Mouse (Mus musculus): ENCODE data around the gene Gm12184. TPM values are rescaled to one million over a fixed set of nuclear protein-coding genes. Genes with fewer than 3 reads are reported as not detected.
A peak's percentile ranks its signal among the peaks of the same experiment; 100 is the strongest.
"Not testable (repeated sequence)": the region's sequence is repeated elsewhere in the genome, so short reads cannot be mapped to it uniquely, and the experiment has no call there.

Gene Gm12184
- total RNA-seq, 2 experiments from 2014 or later, result 0.98 to 1.4 TPM

DNA sequence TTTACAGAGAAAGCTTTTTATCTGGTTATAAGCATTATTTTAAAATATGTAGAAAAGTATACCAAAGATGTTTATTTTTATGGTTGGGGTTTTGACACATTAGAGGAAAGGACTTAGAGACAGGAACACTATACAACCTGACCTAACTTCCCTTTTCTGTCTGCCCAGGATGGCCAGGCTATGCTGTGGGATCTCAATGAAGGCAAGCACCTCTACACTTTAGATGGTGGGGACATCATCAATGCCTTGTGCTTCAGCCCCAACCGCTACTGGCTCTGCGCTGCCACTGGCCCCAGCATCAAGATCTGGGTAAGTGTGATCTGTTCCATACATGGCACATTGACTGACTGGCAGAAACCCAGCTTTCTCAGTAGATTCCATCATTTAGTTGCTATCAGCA is 22.5 kb downstream of the Gm12184 start:
- DNase-seq (ENCODE audit: low spot score in 2 of 2), result no peak

DNA sequence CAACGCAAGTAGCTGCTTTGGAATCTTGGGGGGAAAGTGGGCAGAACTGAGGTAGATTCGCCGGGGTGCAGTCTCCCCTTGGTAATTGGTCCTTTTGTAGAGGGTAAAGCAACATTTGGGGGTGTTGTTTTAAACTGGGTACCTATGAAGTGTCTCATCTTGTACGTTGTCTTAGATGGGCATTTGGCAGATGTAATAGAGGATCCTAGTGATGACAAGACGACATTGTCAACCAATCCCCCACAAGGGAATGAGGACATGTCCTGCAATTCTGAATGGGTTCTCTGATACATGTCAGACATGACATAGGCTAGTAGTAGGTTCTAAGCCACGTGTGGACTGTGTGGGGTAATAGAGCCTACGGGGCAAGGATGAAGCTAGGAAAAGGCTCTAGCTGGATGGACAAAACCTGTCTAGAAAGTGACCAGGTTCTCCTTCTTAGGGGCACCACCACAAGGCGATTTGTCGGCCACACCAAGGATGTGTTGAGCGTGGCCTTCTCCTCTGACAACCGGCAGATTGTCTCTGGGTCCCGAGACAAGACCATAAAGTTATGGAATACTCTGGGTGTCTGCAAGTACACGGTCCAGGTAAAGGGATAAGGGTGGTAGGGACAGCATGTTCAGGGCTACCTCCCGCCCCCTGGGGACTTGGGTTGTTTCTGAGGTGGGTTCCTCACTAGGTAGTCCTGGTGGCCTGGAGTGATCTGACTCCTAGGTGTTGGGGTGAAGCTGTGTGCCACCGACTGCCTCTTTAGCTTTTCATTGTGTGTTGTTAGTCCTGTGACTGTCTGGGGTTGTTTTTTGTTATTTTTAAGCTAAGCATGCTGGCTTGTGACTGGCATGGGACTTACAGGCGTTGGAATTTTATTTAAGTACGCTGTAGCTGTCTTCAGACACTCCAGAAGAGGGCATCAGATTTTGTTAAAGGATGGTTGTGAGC is 24.4 kb downstream of the Gm12184 start:
- no peak for DNase-seq (ENCODE audit: low spot score in 2 of 2)

DNA sequence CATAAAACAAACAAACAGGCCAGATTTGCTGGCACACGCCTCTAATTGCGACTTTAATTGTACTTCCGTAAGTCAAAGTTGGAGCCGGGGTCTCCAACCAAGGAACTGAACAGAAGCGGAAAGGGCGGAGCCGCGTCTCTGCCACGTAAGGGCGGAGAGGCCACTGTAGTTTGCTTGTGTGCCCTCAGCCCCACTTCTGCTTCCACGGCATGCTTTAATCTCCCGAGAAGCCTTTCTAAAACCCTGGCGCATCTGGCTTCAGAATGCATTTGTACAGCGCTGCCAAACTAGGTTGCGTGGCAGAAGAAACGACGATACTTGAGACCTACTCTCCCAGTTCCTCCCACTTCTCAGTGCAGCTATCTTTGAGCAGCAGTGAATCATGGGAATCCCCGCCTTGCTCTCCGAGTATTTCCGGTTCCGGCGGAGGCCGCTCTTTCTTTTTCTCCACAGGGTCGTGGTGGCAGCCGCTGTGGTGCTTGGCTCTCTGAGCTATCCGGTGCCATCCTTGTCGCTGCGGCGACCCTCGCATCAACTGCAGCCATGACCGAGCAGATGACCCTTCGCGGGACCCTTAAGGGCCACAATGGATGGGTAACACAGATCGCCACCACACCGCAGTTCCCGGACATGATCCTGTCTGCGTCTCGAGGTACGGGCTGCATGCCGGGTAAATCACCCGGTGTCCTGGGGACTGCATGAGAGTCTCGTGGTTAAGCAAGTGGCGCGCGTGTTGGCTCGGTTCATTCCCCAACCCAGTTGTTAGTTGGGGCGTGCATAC is 26.3 kb downstream of the Gm12184 start, which contains the start of gene Rack1:
Gene Rack1 (plus strand): TSS at position 412 of the 781 bp plus-strand sequence.
- DNase-seq (ENCODE audit: low spot score in 2 of 2), result peak; percentile 86 to 89

DNA sequence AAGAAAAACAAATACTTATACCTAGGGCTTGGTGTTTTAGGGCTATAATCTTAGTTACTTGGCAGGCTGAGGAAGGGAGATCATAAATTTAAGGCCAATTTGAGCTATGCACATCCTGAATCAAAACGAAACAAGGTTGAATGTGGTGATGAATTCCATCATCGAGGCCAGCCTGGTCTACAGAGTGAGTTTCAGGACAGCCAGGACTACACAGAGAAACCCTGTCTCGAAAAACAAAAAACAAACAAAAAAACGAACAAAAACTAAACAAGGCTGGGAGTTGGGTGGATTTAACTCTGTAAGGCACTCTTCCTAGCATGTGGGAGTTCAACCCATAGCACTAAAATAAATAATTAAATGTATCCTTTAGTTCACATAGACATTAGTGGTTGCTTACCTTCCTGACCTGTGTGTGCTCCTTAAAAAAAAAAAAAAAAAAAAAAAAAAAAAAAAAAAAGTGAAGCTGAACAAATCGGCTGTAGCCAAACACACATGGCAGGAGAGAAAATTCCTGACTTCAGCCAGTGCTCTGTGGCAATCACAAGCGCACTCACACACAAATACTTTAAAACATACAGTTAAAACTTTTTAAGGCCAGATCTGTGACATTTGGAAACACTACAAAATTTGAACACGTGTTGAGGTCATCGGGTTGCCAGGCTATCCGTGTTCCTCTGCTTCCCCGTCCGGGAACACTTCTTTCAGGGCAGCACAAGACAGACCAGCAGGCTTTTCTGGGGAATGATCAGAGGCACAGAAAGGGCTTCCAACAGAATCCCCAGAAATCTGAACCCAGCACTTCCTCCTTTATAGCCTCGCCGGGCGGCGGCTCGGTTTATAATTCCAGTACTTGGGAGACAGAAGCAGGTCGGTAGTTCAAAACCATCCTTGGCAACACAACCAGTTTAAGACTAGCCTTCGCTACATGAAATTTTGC is 27.2 kb downstream of the Gm12184 start:
- no peak for DNase-seq (ENCODE audit: low spot score in 2 of 2)

DNA sequence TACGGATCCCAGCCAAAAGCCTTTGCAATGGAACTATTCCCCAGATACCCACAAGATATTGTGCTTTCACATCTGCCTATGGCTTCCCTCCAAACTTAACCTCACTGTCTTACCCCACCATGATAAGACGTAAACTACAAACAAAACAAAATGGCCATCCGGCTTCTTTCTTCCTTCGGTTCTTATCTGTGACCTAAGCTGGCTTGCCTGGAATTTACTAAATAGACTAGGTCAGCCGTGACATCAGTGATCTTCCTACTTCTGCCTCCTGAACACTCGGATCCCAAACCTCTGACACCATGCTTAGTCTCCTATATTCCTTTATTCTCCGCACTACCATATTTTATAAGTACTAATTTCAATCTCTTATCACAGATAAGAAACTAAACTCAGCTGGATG is 28.1 kb downstream of the Gm12184 start:
- DNase-seq (ENCODE audit: low spot score in 2 of 2), result no peak

DNA sequence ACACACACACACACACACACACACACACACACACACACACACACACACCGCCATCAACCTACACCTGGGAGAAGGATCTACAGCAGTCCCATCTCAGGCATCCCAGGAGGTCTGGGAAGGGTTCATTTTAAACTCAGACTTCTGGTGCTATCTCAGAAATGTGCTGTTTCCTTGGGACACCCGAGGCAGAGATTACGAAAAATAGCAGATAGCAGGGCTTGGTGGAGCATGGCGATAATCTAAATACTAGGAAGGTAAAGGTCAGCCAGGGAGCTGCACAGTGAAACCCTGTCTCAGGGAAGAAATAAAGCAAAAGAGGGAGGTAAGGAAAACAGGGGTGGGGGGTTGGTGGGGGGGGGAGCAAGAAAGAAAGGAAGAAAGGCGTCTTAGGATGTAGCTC is 29.2 kb downstream of the Gm12184 start:
- no peak for DNase-seq (ENCODE audit: low spot score in 2 of 2)

DNA sequence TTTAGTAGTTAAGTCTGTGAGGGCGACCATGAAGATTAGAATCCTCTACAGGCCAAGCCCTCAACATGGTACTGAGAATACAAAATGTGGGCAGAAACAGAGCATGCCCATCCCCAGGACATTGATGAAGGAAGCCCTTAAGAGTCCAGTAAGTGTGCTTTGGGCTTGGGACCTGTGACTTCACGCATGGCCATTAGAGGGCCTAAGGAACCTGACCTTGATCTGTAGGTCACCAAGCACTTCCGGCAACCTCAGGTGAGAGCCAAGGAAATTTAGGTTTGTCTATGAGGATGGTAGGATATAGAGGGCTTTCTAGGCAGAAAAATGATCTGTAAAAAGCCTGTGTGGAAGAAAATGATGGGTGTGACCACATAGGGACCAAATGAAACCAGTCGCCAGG is 30.2 kb downstream of the Gm12184 start:
- no peak for DNase-seq (ENCODE audit: low spot score in 2 of 2)

DNA sequence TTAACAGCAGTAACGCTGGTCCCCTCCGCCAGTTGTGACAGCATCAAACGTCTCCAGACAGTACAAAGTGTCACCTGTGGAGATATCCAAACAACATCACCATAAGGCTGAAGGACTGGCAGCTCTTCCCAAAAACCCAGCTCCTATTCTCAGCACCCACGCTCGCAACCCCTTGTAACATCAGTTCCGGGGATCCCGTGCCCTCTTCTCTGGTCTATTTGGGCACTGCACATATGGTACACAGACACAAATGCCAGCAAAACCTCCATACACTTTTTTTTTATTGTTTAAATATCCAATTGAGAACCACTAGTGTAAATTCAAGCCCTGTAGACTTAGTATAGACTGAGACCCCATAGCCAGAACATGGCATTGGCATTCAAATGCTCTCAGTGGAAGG is 31.2 kb downstream of the Gm12184 start:
- DNase-seq (ENCODE audit: low spot score in 2 of 2), result no peak

DNA sequence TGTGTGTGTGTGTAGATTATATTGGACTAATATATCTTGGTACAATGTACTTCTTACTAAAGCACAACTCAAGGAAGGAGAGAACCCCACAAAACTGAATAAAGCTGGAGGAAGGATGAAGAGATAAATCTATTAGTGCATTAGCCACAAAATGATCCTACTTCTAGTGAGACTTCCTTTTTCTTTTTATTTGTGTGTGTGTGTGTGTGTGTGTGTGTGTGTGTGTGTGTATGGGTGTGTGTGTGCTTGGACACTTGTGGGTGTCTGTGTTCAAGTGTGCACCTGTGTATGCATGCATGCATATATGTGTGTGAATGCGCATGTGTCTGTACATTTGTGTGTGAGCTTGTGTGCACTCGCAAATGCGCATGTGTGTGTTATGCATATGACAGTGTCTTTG is 33.3 kb downstream of the Gm12184 start:
- DNase-seq (ENCODE audit: low spot score in 2 of 2), result no peak

DNA sequence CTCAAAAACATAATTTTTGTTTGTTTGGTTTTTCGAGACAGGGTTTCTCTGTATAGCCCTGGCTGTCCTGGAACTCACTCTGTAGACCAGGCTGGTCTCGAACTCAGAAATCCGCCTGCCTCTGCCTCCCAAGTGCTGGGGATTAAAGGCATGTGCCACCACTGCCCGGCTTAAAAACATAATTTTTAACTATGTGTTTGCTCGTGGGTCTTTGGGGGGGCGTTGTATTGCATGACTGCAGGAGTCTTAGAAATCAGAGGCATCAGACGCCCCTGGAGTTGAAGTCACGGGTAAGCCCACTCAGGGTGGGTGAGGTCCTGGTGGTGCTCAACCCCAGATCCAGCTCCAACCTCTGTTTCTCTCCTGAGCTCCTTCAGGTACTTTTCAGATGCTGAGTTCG is 34.6 kb downstream of the Gm12184 start:
- not testable (repeated sequence) for DNase-seq (ENCODE audit: low spot score in 2 of 2)

DNA sequence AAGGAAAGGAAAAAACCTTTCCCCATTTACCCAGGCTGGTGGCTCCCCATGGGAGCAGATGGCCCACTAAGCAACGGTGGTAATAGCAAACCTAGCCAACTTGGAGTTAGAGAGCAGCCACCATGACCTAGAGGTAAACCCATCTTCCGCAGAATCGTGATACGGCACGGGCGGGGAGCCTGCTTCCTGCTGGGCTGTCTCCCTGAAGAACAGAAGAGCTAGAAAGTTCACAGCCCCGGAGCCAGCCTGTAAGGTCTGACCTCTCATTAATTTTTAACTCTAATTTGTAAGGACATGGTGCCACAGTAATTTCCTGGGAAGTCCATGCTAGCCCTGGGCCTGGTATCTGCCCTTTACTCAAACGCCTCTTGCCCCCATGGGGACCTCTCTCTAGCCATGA is 35.5 kb downstream of the Gm12184 start:
- no peak for DNase-seq (ENCODE audit: low spot score in 2 of 2)

DNA sequence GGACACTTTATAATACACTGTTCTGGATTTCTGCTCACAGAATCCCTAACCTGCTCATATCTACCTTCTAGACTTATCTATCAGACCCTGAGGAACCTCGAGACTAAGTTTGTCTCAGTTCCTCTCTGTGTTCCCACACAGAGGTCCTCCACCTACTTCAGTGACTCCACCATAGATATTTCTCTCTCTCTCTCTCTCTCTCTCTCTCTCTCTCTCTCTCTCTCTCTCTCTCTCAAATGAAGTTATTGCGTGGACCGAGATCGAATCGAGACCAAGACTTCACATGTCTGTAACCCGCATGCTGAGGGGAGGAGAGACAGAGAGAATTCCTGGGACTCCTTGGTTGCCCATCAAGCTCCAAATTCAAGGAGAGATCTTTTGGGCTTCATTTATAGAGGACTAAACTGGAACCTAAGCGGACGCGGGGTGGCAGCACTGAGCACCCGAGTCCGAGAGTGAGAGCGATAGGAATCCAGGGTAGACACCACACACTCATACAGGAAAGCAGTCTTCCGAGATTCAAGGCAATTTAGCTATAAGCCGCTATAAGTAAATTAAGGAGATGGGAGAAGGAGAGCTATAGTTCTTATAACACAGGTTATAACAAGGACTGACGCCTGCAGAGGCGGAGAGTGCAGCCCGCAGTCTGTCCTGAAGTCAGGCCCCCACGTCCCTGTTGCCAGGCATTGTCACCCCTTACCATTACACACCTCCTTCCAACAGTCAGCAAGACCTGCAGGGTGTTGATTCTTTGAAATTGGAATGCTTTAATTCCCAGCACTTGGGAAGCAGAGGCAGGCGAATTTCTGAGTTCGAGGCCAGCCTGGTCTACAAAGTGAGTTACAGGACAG is 36.3 kb downstream of the Gm12184 start:
- peak; percentile 86 to 92 for DNase-seq (ENCODE audit: low spot score in 2 of 2)

DNA sequence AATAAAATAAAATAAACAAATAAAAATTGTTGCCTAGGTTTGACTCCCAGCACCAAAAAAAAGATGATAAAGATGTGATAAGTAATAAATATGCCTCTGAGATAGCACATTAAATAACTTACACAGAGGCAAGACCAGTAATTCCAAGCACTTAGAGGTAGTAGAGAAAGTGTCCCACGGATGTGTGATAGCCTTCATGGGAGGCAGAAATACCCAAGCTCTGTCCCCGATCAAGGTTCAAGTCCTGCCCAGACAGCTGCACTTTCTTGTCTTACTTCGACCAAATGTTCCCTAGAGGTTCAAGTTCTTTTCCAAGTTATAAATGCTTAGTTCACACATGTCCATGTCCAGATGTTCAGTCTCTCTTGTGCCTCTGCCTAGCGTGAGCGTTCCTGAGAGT is 37.2 kb downstream of the Gm12184 start:
- DNase-seq (ENCODE audit: low spot score in 2 of 2), result no peak

DNA sequence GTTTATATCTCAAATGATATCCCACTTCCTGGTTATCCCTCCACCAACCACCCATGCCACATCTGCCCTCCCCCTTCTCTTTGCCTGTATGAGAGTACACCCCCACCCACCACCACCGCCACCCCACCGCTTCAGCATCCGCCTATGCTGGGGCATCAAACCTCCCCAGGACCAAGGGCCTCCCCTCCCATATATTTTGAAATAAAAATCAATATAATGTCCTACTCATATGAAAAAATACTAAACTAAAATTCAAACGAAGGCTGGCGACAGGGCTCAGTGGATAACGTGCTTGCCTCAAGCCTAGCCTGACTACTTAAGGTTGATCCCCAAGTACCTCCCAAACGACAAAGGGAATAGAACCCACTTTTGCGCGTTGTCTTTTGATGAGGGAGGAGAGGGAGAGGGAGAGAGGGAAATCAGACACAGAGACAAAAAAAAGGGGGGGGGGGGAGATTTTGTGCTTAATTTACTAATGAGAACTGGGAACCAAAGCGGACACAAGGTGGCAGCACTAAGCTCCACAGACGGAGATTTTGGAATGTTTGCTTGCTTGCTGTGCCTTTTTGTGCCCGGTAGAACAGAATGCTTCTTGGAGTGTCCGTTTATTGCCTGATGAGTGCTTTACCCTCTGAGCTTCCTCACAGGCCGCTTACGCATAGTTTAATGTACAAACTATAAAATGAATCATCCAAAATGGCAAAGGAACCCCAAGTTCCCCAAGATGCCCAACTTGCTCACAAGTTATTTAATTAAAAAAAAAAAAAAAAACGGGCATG is 38.0 kb downstream of the Gm12184 start:
- peak; percentile 84 to 86 for DNase-seq (ENCODE audit: low spot score in 2 of 2)

DNA sequence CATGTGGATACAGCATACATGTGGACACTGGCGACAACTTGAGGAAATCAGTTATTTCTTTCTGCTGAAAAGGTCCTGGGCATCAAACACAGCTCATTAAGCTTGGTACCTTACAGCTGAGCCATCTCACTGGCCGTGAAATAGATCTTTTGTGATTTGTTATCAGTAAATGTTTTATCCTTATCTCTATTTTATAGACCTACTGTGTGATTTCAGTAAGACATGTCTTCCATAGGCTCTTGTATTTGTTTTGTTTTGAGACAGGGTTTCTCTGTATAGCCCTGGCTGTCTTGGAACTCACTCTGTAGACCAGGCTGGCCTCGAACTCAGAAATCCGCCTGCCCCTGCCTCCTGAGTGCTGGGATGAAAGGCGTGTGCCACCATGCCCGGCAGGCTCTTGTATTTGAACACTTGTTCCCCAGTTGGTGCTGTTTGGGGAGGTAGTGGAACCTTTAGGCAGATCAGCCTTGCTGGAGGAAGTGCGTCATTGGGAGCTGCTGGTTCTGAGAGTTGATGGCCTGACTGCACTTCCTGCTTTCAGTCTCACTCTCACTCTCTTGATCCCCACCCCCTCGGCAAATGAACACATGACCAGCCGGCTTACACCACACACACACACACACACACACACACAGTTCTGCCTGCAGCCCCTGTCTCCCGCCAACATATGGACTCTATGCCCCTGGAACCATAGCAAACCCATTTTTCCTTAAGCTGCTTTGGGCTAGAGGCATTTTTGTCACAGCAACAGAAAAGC is 38.8 kb downstream of the Gm12184 start:
- DNase-seq (ENCODE audit: low spot score in 2 of 2), result peak in 1 of 2 experiments; percentile 29

DNA sequence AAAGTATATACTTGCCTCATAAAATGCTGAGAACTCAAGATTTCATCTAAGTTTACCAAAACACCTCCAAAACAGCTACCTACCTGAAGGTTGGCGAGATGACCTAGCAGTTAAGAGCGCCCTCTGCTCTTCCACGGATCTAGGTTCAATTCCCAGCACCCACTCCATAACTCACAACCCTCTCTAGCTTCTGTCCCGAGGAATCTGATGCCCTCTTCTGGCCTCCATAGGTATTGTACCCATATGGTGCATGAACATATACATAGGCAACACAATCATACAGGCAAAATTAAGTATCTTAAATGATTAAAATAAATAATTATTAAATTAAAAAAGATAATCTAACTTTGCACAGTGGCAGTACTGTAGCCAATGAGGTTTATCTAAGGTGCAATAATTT is 44.2 kb downstream of the Gm12184 start:
- no peak for DNase-seq (ENCODE audit: low spot score in 2 of 2)

DNA sequence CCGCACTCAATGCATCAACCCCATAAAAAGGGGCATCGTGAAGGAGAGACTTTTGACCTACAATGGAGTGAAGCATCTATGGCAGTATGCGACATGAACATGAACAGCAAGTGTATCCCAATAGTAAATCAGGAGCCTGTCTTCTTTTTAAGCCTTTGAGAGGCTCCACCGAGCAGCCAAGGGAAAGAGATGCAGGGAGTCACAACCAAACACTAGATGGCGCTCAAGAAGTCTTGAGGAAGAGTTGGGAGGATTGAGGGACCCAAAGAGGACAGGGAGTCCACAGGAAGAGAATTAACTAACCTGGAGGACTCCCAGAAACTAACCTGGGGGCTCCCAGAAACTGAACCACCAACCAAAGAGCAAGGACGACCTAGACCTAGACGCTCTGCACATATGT is 47.0 kb downstream of the Gm12184 start:
- no peak for DNase-seq (ENCODE audit: low spot score in 2 of 2)

DNA sequence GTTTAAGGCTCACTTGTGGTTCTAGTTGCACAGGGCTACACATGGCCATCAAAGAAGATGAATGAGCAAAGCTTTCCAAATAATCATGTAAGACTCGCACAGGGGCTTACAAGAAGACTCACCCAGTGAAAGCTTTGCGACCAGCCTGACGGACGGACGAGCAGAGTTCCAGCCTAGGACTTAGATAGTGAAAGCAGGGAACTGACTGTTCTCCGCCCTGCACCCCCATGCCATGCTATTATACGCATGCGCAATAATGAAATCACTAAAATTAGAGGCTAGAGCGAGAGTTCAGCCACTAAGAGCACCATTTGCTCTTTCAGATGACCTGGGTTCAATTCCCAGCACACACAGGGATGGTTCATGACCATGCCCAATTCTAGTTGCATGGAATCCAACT is 49.2 kb downstream of the Gm12184 start:
- no peak for DNase-seq (ENCODE audit: low spot score in 2 of 2)

DNA sequence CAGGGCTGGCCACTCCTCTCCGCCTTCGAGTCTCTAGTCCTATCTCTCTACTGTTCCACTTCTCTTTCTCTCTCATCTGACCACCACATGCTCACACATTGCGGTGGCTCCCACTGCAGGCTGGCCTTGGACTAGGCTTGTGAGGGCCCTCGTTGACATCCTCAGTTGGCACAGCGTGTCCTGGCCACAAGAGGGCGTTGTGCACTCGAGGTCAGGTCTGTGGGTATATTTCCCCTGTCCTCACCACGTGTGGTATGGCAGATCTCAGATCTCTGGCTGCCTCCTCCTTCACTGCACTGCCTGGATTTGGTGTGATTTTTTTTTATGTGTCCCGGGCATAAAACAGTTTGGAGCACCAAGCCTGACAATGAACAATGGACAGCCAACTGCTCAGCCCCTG is 49.8 kb downstream of the Gm12184 start:
- no peak for DNase-seq (ENCODE audit: low spot score in 2 of 2)

Measured in layer of hippocampus, postnatal 10 days (tissue).